In genomic region chr5:144964872-144965638, GRCm38 (mm10) we compare ENCODE assay signal across 8 mouse cellular contexts. TPM values are rescaled to one million over a fixed set of nuclear protein-coding genes. Genes with fewer than 3 reads are reported as not detected.
DNase-seq lines count a peak whose midpoint lies in the region; ATAC-seq and TF ChIP-seq lines count a peak whose summit lies in the region.

No protein-coding gene starts in this region.

- TF ChIP-seq POLR2A in cerebellum, adult 2 months (IDR thresholded peaks at IDR 0.05; ENCODE audit: borderline replicate concordance, insufficient read depth, low read length) = no peak

- peak overlapping the region; percentile 71 for H3K4me3 ChIP-seq in cerebellum, adult 2 months (replicated peaks; ENCODE audit: insufficient read depth, low read depth, low read length)
- peak overlapping the region; percentile 97 for H3K4me3 ChIP-seq in forebrain, postnatal 0 days (ENCODE audit: low read depth, low read length)
- H3K4me3 ChIP-seq in lung, embryonic 16.5 days (ENCODE audit: low read length) = peak overlapping the region; percentile 75

- no peak overlapping the region for H3K27ac ChIP-seq in cerebellum, adult 2 months (ENCODE audit: insufficient read depth, low read length)
- H3K27ac ChIP-seq in forebrain, postnatal 0 days (ENCODE audit: low read depth, low read length) = peak overlapping the region; percentile 89
- peak overlapping the region; percentile 96 for H3K27ac ChIP-seq in lung, embryonic 16.5 days (ENCODE audit: low read length)

- H3K9ac ChIP-seq in forebrain, postnatal 0 days = peak overlapping the region; percentile 91
- H3K9ac ChIP-seq in lung, embryonic 16.5 days (ENCODE audit: low read length) = peak overlapping the region; percentile 84

- no peaks in the 10 kb centered on the region for H3K27me3 ChIP-seq in cerebellum, adult 2 months (ENCODE audit: control insufficient read depth, insufficient read depth, low read length)
- no peaks in the 10 kb centered on the region for H3K27me3 ChIP-seq in forebrain, postnatal 0 days (ENCODE audit: insufficient read depth, low read length)
- H3K27me3 ChIP-seq in lung, embryonic 16.5 days (ENCODE audit: control insufficient read depth, insufficient read depth, low read depth, low read length) = no peaks in the 10 kb centered on the region

- no peaks in the 10 kb centered on the region for H3K36me3 ChIP-seq in forebrain, postnatal 0 days (ENCODE audit: insufficient read depth)
- no peaks in the 10 kb centered on the region for H3K36me3 ChIP-seq in lung, embryonic 16.5 days (ENCODE audit: control insufficient read depth, insufficient read depth, low read length)

- H3K9me3 ChIP-seq in forebrain, postnatal 0 days (ENCODE audit: low read length) = no peaks in the 10 kb centered on the region
- H3K9me3 ChIP-seq in lung, embryonic 16.5 days (ENCODE audit: control insufficient read depth, low read length) = no peaks in the 10 kb centered on the region

- ATAC-seq in forebrain, postnatal 0 days = peak; percentile 69
- peak; percentile 76 for ATAC-seq in lung, embryonic 16.5 days (ENCODE audit: low read depth)

- DNase-seq in MN1 (ENCODE audit: low spot score) = peak; percentile 85
- DNase-seq in cerebellum, adult 2 months = peak; percentile 78
- DNase-seq in forebrain, postnatal 0 days = peak; percentile 81
- DNase-seq in heart, postnatal 4 days = peak; percentile 93
- peak; percentile 91 for DNase-seq in layer of hippocampus, adult 9-11 months
- DNase-seq in ovary, postnatal 10 days (ENCODE audit: low spot score) = peak; percentile 51
- DNase-seq in thymus, postnatal 0 days (ENCODE audit: low spot score) = peak; percentile 94

- H3K4me1 ChIP-seq in cerebellum, adult 2 months (ENCODE audit: control insufficient read depth, insufficient read depth, low read length) = peaks cover 9% of the 10 kb centered on the region
- H3K4me1 ChIP-seq in forebrain, postnatal 0 days (ENCODE audit: insufficient read depth) = peaks cover 11% of the 10 kb centered on the region; the same call in 1 of the 2 replicates
- H3K4me1 ChIP-seq in lung, embryonic 16.5 days (replicated peaks; ENCODE audit: control insufficient read depth, insufficient read depth, low read length) = peaks cover 45% of the 10 kb centered on the region

- no peak for TF ChIP-seq CTCF in cerebellum, adult 2 months (IDR thresholded peaks at IDR 0.05; ENCODE audit: borderline replicate concordance, insufficient read depth, low read depth, low read length)
- no peak for TF ChIP-seq CTCF in forebrain, postnatal 0 days (IDR thresholded peaks at IDR 0.05; ENCODE audit: low read depth)

- 1% methylated on average over 48 of the region's 56 CpGs for WGBS in cerebellum, adult 2 months
- WGBS in forebrain, postnatal 0 days = under 1% methylated on average over 25 of the region's 56 CpGs
- WGBS in lung, embryonic 16.5 days = 1% methylated on average over 24 of the region's 56 CpGs

- peak overlapping the region; percentile 73 for H3K4me2 ChIP-seq in forebrain, postnatal 0 days (ENCODE audit: low read depth)
- peak overlapping the region; percentile 87 for H3K4me2 ChIP-seq in lung, embryonic 16.5 days (ENCODE audit: low read depth, low read length)

RNA-seq across cellular contexts. Expression of gene Smurf1, which starts 0.6 kb away (rescaled TPM):
- 21.6 and 21.9 TPM in 2 replicates for polyA plus RNA-seq in cerebellum, adult 2 months (2012; rRNA removed)
- total RNA-seq in forebrain, postnatal 0 days (2014; rRNA removed) = 49.2 and 55.5 TPM in 2 replicates
- 15.3 and 21.6 TPM in 2 replicates for polyA plus RNA-seq in forebrain, postnatal 0 days (2015; fragmentation: Nextera tagmentation; extraction: Ambion mirVana)
- total RNA-seq in heart, postnatal 4 days (2021) = 10 to 100 TPM; 34.0 to 36.3 TPM
- 9.5 and 15.6 TPM in 2 replicates for polyA plus RNA-seq in lung, embryonic 16.5 days (2015; fragmentation: Nextera tagmentation; extraction: Ambion mirVana)
- 7.7 and 10.0 TPM in 2 replicates for polyA plus RNA-seq in thymus, postnatal 0 days (2015; fragmentation: Nextera tagmentation; extraction: Ambion mirVana)
